Mouse (Mus musculus): ENCODE data around the gene Tnfsf13.
"Not testable (repeated sequence)": the region's sequence is repeated elsewhere in the genome, so short reads cannot be mapped to it uniquely, and the experiment has no call there.

Gene Tnfsf13

GRCm38 (mm10) chr11:69685526-69686148 is at the start of gene Tnfsf13:
Tnfsf13 (minus strand) TSS chr11:69685784.
- DNase-seq (ENCODE audit: low spot score) = no peak

- DNase-seq (ENCODE audit: low spot score) = not testable (repeated sequence)
These were observed 45.8 kb upstream of the Tnfsf13 start for GRCm38 (mm10) chr11:69731408-69731807.

DNA sequence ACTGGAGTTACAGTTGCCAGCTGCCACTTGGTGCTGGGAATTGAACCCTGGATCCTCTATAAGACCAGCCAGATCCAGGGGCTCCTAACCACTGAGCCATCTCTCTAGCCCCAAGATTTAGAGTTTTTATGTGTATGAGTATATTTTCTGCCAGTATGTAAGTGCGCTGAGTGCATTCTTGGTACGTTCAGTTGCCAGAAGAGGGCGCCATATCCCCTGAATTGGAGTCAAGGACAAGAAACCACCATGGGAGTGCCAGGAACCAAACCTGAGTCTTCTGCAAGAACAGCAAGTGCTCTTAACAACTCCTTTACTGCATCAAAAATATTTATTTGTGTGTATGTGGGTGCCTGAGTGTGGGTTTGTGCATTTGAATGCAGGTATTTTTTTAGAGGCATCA is 43.5 kb upstream of the Tnfsf13 start:
- DNase-seq (ENCODE audit: low spot score) = no peak

DNA sequence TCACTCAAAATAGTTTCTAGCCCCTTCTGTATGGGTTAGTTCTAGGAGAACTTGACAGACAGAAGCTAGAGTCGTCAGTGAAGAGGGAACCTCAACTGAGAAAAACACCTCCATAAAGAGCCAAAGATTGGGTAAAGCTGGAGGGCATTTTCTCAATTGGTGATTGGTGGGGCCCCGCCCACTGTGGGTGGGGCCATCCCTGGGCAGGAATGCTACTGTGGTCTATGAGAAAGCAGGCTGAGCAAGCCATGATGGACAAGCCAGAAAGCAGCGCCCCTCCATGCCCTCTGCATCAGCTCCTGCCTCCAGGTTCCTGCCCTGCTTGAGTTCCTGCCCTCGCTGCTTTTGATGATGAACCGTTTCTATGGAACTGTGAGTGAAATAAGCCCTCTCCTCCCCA is 40.4 kb upstream of the Tnfsf13 start:
- DNase-seq (ENCODE audit: low spot score) = no peak

- no peak for DNase-seq (ENCODE audit: low spot score)
These were observed 37.5 kb upstream of the Tnfsf13 start for GRCm38 (mm10) chr11:69723074-69723473.

DNA sequence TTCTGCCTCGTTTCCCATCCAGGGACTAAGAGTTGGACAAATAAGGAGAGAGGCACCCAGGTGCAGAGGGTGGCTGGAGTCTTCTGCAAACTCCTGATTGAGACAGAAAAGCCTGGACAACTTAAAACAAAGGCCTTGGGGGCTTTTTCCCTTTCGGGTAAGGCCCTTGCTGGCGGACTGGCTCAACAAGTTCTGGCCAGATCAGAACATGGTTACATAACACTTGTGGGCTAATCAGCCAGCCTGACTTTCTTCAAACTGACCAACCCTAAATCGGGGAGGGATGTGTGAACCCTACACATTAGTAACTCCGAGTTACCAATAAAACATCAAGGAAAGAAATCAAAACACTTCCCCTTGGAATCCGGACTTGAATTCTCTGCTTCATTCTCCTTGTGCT is 35.3 kb upstream of the Tnfsf13 start:
- no peak for DNase-seq (ENCODE audit: low spot score)

DNA sequence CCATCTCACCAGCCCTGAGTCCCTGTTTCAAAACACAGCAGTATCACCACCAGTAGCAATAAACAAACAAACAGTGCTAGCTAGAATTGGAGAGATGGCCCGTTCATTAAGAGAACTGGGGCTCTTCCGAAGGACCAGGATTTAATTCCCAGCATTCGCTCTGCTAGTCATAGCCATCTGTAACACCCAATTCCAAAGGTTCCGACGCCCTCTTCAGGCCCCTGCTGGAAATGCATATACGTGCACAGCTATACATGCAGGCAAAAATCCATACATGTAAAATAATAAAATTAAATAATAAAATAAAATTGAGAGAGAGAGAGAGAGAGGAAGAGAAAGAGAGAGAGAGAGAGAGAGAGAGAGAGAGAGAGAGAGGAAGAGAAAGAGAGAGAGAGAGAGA is 33.8 kb upstream of the Tnfsf13 start:
- DNase-seq (ENCODE audit: low spot score) = no peak

DNA sequence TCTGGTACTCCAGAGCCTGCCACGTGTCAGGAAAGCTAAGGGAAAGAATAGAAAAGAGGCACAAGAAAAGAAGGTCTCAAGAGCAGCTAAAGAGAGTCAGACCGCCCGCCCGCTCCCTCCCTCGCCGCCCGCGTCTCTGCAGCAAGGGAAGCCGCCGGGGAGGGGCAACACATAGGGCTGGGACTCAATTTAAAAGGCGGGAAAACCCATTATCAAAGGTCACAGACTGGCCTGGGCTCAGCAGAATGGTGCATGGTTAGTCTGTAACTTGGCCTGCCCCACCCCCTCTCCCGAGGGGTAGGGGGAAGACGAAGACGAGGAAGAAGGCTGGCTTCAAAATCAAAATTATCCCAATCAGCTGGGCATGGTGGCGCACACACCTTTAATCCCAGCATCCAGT is 33.1 kb upstream of the Tnfsf13 start:
- no peak for DNase-seq (ENCODE audit: low spot score)

GRCm38 (mm10) chr11:69716953-69717352 is 31.4 kb upstream of the Tnfsf13 start:
- no peak for DNase-seq (ENCODE audit: low spot score)

- DNase-seq (ENCODE audit: low spot score) = no peak
These were observed 30.3 kb upstream of the Tnfsf13 start for GRCm38 (mm10) chr11:69715929-69716328.

DNA sequence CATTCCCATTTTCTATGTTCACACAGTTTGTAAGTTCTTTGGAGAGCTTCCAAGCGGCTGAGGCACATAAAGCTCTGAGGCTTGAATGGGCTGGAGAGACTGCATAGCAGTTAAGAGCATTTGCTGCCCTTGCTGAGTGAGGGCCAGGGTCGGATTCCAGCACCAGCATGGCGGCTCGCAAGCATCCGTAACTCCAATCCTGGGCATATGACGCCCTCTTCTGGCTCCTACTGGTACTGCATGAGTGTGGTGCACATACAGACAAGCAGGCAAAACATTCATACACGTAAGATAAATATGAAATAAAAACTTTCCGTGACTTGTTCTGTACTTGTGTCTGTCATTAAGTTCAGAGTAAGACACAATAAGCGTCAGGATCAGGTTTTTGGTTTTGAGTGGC is 29.9 kb upstream of the Tnfsf13 start:
- no peak for DNase-seq (ENCODE audit: low spot score)

DNA sequence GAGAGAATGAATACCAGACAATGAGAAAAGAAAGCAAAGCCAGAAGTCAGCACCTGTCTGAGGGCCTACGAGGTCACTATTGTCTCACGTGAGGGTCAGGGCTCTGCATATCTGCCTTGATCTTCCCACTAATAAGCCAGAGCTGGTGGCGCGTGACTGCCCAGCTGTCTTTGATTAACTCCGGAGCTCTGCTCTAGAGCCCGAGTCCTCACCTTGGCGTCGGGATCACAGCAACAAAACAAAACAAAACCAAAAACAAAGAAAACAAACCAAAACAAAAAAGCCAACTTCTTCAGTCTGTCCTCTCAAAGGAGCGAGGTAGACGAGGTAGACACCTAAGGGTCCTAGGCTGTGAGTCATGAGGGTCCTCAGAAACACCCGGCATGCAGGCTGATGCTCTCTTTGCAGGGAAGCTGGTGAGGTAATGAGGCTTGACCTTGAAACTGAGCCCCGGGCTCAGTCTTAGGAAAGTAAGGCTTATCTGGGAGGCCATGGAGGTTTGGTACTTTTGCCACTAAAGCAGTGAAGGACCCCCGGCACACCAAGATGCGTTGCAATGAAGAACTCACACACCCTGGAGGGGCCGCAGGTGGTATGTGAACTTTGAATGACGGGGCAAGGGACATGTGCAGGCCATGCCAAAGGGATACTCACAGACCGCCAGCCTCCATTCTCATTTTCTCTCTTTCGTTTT is 29.2 kb upstream of the Tnfsf13 start:
- no peak for DNase-seq (ENCODE audit: low spot score)

GRCm38 (mm10) chr11:69712954-69713672 is 27.5 kb upstream of the Tnfsf13 start:
- DNase-seq (ENCODE audit: low spot score) = no peak

DNA sequence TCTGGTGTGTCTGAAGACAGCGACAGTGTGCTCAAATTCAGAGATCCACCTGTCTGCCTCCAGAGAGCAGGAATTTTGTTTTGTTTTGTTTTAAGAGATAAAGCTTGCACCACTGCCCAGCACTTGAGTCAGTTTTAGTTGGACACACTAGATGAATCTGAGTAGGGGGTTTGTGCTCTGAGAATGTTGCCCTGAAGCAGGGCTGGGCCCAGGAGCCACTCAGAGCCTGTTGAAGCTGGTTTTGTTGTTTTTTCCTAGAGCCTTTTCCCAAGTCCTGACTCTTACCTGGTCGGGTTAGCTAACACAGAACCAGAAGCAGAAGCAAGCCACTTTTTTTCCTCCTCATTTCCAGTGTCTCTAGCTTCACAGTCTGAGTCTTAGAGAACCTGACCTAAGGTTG is 25.5 kb upstream of the Tnfsf13 start:
- DNase-seq (ENCODE audit: low spot score) = no peak

GRCm38 (mm10) chr11:69710470-69710869 is 24.9 kb upstream of the Tnfsf13 start:
- no peak for DNase-seq (ENCODE audit: low spot score)

- DNase-seq (ENCODE audit: low spot score) = no peak
These were observed 24.2 kb upstream of the Tnfsf13 start for GRCm38 (mm10) chr11:69709554-69710446.

DNA sequence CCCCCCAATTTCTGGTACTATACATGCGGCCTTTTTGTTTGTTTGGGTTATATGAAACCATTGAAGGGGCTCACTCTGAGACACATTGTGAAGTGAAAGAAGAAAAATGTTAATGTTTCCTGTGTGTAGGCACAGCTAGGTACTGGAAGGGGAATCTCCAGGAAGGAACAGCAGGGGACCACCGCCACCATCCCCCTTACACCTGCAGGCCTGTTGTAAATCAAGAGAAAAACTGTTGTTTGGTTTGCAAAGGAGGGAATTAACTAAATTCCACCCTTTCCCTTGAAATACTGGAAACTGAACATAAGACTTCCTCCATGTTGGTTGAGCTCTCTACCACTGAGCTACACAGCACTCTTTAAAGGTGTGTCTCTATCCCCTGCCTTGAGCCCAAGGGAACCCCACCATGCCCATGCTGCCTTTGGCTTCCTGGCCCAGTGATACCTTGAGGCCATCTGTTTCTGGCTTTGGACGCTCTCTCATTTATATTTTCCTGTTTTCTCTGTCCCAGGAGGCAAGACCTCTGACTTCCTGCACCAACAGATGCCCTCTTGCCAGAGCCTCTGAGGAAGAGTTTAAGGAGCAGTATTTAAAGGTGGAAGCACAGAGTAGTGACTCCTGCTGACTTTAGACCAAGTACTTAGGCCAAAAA is 23.2 kb upstream of the Tnfsf13 start:
- DNase-seq (ENCODE audit: low spot score) = no peak

GRCm38 (mm10) chr11:69707873-69708381 is 22.3 kb upstream of the Tnfsf13 start:
- no peak for DNase-seq (ENCODE audit: low spot score)

GRCm38 (mm10) chr11:69707480-69707847 is 21.9 kb upstream of the Tnfsf13 start:
- DNase-seq (ENCODE audit: low spot score) = no peak

- no peak for DNase-seq (ENCODE audit: low spot score)
These were observed 21.3 kb upstream of the Tnfsf13 start for GRCm38 (mm10) chr11:69706775-69707479.

- no peak for DNase-seq (ENCODE audit: low spot score)
These were observed 19.0 kb upstream of the Tnfsf13 start for GRCm38 (mm10) chr11:69704613-69705010.

All from layer of hippocampus, adult 9-10 months (tissue).